Mouse (Mus musculus) layer of hippocampus, postnatal 14 days (tissue): ENCODE data around the gene Patj. TPM values are rescaled to one million over a fixed set of nuclear protein-coding genes. Genes with fewer than 3 reads are reported as not detected.

ENCODE experiments used
- DNase-seq, 2 experiments: peaks; one replicate each; pipeline ENCODE4 v3.0.0; 2021 to 2022; ENCODE audit warnings: low spot score in 2 of 2, mixed read lengths in 1 of 2
- total RNA-seq, 2 experiments: library from RNA; stranded (reverse); gene quantifications; 2 replicates each; pipeline ENCODE4 v1.2.3; 2021

Patj gene
- total RNA-seq, 2 experiments from 2014 or later, result 11.9 to 12.5 TPM

DNA sequence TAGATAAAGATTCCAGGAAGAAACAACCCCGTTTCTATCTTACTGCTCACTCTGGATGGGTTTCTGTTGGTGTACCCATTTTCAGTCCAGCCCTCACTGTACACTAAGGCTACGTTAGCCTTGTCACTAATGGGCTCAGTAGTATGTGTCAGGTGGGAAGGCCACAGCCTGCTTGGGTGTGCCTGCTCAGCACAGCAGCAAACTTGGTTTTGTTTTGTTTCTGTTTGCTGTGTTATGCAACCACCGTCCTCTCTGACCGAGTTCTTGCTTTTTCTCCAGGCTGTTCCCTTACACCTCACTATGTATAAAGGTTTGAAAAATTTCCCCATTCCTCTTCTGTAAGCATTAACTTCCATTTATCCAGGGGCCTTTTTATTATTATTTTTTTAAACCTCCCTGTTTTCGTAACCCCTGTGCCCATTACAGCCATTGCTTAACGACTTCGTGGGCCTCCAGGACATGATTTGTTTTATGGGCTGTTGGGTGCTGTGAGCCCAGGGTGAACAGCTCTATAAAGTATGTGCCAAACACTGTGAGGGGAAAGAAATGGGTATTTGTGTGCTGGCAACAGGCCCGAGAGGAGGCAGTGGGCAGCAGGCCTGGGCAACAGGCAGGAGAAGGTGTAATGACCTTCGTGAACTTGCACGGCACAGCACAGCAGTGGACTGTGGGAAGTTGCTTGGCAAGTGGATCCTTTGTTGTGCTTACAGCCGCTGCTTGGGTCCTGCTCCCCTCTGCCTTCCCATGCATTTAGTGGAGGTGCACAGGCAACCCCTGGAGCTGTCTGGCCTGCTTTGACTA lies 113.1 kb downstream of the Patj start:
- no peak for DNase-seq

GRCm38 (mm10) chr4:98509939-98510338 lies 114.4 kb downstream of the Patj start:
- DNase-seq, result no peak

DNA sequence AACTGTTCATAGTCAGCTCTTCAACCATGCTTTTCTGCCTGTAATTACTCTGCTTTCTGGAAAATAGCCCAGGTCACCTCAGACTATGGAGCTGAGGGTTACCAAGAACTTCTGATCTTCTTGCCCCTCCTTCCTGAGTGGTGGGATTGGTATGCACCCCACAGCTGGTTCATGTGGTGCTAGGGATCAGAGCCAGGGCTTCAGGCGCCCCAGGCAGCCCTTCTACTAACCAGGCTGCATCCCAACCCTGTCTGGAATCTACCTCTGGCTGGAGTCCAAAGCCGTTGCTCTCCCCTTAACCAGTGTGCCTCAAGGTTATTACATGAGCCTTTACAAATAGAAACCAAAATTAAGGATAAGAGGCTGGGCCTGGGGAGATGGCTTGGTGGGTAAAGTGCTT lies 115.7 kb downstream of the Patj start:
- DNase-seq, result no peak

GRCm38 (mm10) chr4:98511964-98512743 lies 116.6 kb downstream of the Patj start:
- no peak for DNase-seq

GRCm38 (mm10) chr4:98520492-98520891 lies 124.9 kb downstream of the Patj start:
- DNase-seq, result no peak

DNA sequence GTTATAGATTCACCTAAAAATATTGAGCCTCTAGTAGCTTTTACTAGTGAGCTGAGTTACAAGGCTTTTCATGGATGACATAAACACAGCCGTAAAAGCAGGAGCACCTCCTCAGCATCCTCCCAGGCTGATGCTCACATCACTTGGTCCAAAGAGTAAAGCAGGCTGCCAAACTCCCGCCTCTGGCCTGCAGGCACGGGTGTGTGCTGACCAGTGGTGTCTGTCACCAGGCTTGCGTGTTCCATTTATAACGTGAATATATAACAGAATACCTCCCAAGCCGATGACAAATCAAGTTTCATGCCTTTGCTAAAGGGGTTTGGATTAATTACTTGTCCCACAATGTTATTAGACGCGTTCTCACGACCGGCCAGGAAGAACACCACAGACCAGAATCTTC lies 128.9 kb downstream of the Patj start:
- no peak for DNase-seq

DNA sequence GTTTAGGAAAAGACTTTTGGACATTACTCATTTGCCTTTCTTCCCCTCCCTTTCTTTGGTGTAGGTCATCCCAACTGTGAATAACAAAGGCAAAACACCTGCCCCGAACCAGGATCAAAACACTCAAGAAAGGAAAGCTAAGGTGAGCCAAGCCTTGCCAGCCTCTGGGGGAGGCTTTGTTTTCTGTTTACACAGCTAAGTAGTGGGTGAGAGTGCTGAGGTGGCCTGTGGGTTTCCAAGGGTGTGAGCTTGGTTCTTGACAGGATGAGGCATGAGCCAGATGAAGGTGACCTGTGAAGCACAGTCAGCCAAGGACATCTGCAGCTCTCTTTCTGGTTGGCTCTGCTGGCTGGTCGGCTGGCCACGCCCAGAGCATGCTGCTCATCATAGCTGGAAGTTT lies 139.9 kb downstream of the Patj start:
- no peak for DNase-seq

DNA sequence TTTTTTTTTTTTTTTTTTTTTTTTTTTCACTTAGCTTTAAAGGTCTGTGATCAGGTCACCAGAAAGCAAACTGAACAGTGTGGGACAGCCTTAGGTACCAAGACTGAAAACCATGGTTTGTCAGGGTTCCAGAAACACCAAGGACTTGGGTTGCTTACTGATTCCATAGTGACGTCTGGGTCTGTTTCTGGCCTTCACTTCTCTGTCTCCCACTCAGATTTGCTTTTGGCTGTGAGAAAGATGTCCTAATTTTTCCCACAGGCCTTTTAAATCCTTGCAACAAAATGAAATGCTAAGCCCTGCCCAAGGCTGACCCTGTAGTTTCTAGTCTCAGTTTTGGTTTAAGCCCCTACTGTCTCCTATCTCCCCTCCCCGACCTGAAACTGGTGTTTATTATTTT lies 146.0 kb downstream of the Patj start:
- no peak for DNase-seq

GRCm38 (mm10) chr4:98543001-98543400 lies 147.4 kb downstream of the Patj start:
- DNase-seq, result no peak

DNA sequence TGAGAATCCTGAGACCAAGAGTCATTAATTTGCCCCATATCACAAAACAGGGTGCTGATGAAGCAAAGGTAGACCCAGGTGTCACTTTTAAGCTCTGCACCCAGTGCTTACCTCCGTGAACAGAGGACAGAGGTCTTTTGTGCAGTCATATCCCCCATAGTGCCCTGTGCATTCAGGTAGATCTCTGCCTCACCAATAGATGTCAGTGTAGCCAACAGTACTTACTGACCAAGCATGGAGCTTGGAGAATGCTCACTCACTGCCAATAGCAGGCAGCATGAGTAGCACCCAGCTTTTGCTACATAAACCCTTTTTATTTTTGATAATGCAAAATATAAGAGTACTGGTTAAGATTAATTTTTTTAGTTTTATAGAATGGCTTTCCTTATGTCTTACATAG lies 149.8 kb downstream of the Patj start:
- peak in 1 of 2 experiments; percentile 24 for DNase-seq

- DNase-seq, result no peak
Measured at GRCm38 (mm10) chr4:98546456-98547176, 151.0 kb downstream of the Patj start.

DNA sequence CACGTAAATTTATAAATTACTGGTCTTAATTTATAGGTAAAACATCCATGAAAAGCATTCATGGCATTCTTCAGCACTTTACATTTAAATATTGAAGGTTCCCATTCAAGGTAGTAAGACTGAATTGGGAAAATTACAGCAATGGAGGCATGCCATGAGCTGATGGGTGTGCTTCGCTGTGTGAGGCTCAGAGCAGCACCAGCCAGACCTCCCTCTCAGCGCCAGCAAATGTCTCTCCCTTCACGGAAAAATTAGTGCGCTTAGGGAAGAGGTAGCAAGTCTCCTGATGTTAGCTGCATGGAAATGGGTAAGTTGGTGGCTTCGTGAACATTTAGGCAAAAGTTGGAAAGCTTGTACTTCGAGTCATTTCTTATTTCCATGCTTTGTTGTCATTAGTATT lies 153.9 kb downstream of the Patj start:
- DNase-seq, result no peak

DNA sequence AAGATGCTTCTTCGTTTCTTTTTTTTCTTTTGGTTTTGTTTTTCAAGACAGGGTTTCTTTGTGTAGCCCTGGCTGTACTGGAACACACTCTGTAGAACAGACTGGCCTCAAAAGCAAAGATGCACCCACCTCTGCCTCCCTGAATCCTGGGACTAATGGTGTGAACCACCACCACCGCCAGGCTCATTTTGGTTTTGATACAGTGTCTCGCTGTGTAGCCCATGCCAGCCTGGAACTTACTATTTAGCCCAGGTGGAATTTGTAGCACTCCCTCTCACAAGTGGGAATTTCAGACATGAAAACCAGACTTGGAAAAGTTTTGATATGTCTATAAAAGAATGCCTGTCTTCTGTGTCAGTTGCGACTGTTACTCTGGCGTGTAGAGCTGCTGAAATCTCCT lies 154.5 kb downstream of the Patj start:
- DNase-seq, result no peak

GRCm38 (mm10) chr4:98555666-98556065 lies 160.1 kb downstream of the Patj start:
- DNase-seq, result no peak

- no peak for DNase-seq
Measured at GRCm38 (mm10) chr4:98556449-98556848, 160.9 kb downstream of the Patj start.

DNA sequence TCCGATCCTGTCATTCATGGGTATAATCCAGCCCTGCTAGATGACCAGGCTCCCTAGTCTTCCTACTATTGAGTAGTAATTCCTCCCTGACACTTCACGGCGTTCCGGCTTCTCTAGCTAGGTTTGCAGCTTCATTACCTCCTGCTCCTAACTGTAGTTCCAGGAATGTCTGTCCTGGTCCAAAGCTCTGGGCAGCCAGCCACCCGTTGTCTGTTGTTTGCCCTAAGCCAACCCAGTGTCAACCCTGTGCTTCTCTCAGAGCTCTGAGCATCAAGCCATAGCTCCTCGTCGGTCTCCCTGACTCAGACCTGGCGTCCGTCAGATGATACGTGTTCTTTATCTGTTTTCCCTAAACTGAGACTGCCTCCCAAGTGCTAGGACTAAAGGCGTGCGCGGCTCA lies 161.6 kb downstream of the Patj start:
- no peak for DNase-seq

DNA sequence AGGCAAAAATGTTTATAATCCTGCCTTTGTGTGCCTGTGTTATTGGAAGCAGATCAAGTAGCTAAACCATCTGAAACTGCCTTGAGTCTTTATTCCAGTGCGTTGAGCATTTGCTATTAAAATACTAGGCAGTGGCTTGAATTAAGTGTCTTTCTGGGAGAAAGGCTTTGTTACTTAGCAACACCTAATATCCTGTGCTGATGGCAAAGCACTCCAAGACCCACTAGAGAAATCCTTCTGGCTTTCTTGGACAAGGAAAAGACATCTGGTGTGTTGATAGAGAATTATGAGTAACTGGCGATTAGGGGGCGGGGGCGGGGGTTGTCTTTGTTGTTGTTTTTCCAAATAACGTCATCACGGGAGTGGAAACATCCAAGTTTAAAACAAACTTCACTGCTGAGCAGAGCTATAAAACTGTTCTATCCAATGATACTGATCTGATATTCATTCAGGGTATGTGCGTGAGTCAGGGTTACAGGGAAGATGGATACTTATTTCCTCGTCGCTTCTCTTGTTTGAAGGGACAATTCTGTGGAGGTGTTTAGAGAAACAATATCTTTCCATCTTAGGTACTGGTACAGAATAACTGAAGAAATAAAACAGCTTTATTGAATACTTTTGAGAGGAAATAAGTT lies 164.7 kb downstream of the Patj start:
- DNase-seq, result peak in 1 of 2 experiments; percentile 22

GRCm38 (mm10) chr4:98563082-98563481 lies 167.5 kb downstream of the Patj start:
- no peak for DNase-seq

- DNase-seq, result no peak
Measured at GRCm38 (mm10) chr4:98563506-98564195, 168.1 kb downstream of the Patj start.

DNA sequence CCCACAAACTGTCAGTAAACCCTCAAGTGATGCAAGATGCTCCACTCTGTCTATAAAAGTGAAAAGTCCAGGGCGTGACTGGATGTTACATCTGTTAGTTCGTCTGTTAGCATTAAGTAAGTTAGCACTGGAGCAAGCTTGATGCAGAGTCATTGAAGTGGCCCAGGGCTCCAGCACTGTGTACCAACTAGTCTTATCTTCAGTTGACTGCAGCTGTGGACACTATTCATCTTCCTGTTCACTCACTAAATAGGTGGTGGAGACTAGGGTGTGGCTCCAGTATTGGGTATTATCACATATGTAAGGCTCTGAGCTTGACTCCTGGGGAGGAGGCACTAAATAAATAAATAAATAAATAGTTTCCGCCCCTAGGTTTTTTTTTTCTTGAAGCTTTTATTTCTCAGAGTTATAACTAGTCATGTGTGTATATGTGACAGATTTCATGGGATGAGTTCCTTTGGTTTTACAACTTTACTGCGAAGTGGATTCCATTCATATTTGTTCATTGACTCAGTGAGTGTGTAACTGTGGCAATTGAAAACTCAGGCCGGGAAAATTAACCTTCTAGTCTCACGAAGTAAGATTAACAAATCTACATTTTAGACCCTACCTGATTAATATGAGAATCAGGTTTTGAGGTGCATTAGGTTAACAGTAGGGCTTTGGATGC lies 168.7 kb downstream of the Patj start:
- no peak for DNase-seq
